Mouse (Mus musculus) lung, postnatal 36 days (tissue): ENCODE data around the gene Wnt2.

ENCODE experiments used
- DNase-seq: peaks from one replicate; pipeline ENCODE4 v3.0.0; 2022; ENCODE audit warnings: mixed read lengths

Wnt2 gene

DNA sequence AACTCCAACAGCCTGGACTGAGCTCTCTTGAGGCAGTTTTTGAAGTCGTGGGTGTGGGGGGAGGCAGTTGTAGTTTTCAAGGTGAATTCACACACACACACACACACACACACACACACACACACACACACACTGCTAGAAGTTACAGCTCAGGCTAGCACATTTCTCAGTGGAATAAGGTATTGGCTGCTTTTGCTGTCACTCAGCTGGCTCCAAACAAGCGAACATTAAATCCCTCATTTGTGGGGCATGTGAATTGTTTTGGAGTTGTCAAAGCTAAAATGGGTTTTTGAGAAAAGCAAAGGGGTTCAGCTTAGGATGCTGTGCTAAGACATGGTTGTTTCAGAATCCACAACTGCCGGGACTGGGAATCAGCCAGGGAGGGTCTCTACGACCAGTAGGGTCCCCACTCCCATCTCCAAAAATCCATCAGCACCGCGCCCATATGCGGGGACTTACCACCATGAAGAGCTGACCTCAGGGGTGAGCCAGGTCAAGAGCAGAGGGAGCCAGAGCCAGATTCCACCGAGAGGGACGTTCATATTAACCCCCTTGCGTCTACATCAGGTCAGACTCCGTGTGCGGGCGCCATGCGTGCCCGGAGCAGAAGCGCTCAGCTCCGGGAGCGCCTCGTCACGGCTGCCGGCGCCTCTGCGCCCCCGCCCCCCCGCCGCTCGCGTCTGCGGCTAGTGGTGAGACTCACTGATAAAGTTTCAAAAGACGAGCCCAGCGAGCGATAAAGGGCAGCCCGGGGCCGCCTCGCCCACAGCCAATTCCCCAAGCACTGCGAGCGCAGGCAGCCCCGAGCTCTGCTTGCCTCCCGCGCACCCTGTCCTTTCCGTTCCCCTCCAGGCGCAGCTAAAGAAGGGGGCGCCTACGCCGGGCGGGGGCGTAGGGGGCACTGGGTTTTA is at the start of gene Wnt2:
TSS of gene Wnt2 (minus strand) at position 840 of the 911 bp plus-strand sequence.
- peak; percentile 17 for DNase-seq

DNA sequence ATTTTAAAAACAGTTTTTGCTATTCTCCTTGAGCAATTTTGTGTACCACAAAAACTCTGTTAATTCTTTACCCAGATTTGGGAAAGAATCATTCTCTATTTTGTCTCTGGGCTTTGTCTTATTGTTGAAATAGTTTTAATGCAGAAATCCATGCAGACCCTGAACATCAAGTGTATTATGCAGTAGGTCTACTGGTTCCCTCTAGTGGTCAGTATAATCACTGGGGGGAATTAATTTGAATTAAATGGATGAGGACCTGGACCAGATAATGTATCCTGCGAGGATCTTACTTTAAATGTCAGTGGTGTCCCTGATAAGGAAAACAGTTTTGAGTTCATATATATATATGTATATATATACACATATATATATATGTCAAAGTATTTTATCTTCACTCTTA is 48.2 kb upstream of the Wnt2 start:
- DNase-seq = peak; percentile 23

DNA sequence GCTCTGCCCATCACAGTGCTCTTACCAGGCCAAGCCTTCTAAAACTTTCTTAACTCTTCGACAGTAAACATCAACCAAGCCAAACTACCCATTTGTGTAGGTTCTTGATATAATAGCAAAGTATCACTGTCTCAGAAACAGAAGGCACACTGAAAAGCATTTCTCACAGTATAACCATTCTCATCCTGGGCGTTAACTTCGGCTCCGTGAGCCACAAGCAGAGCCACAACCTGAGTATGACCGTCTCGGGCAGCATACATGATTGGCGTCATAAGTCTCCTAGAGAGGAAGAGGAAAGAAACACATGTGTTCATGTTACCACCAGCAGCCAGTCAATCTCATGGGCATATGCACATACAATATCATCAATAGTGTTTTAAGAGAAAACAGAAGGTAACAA is 46.6 kb upstream of the Wnt2 start:
- no peak for DNase-seq

DNA sequence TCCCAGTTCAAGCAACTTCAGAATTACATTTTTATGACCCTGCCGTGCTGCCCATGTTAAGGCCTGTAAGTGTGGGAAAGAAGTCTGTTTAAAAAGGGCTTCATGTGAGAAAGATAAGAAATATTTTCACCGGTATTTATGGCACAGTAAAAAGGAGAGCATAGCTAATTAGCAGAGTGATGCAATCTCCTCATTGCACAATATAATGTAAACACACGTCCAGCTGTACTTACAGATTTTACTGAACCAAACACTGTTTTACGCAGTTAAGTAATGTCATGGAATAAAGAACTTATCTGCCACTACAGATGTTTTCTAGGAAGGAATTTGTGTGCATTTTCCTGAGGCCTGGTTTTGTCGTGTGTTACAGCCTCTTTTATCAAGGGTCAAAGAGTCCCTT is 46.2 kb upstream of the Wnt2 start:
- DNase-seq = no peak

DNA sequence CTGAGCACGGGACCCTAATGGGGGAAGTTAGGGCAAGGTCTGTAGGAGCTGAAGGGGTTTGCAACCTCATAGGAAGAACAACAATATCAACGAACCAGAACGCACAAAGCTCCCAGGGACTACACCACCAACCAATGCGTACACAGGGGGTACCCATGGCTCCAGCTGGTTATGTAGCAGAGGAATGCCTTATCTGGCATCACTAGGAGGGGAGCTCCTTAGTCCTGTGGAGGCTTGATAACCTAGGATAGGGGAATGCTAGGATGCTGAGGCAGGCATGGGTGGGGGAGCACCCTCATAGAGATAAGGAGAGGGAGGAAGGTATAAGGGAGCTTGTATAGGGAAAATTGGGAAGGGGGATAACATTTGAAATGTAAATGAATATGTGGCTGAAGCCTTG is 27.5 kb upstream of the Wnt2 start:
- DNase-seq = no peak

DNA sequence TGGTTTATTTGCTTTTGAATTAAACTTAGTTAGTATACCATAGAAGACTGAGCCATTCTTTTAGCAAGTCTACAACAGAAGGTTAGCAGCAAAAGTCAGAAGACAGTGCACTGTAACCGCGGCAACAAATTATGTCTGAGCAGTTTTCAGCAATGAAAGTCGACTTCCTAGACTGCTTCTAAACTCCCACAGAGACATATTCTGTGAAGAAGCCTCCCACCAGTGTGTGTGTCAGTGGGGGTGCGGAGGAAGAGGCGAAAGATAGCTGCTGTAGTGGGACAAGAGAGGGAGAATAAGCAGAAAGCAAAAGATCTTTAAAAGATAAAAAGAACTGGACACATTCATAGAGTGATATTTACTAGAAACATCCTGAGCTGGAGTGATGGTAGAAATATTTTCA is 21.3 kb upstream of the Wnt2 start:
- DNase-seq = no peak

DNA sequence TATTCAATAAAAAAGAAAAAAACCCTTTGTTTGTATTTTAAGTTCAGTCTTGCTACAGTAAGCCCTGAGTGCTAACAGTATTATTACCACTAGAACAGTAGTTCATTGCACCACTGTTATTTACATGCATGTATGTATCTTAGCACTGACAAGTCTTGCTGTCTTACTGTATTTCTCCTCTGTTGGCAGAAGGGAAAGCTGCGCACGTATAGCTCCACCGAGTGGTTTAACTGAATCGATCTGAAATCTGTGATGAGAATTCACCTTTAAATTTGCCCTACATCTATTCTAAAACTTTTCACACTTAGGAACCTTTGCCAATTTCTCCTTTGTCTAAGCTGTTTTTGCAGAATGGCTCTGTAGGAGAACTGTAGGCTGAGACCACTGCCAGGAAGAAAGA is 13.9 kb upstream of the Wnt2 start:
- DNase-seq = no peak

DNA sequence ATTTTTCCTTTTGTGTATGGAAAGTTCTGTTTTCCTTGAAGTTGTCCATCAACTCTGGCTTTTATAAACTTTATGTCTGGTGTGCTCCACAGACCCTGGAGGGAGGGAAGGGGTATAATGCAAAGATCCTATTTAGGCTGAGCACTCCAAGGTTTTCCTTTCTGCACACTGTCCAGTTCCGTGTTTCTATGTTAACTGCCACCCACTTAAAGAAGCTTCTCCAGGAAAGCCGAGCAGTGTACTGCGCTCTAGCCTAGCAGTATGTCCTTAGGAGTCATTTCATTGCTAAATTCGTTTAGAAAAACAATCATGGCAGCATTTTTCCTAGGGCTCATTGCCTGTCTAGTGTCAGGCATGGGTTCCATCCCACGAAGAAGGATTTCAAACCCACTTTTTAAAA is 12.8 kb upstream of the Wnt2 start:
- no peak for DNase-seq

DNA sequence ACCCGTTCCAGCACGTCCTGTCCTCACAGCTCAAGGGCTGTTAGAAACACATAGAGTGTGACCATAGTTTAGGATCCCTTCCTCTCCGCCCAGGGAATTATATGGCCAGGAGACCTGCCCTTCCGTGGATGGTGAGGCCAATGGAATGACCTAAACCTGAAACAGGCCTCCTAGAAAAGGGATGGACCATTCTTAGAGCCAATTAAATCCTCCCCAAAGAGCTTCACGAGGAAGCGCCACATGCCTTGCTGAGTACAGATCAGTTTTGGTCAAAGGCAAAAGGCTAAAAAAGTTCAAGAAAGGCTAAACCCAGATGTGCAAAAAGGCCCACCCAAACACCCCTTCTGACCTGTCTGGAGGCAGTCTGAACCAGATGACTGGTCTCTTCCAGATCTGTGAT is 1.9 kb upstream of the Wnt2 start:
- no peak for DNase-seq

DNA sequence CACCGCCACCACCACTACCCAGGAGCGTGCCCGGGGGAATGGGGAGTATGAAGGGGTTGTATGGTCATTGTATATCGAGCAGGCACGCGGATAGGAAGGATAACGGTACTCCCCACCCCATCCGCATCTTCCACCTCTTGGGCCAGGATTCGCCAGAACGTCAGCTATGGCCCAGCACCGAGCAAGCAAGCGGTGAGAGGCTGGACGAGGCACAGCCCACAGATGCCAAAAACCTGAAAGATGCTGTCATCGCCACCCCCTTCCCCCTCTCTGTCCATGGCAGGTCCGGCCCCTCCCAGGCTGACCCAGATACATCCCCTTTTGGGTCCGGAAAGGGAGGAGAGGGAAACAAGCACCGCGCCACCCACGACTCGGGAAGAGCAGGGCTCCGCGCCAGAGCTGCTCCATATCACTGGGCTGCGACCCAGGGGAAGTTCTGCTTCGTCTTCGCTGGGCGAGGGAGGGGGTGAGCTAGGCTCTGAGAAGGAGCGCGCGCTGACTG is 1.2 kb upstream of the Wnt2 start:
- peak; percentile 55 for DNase-seq

DNA sequence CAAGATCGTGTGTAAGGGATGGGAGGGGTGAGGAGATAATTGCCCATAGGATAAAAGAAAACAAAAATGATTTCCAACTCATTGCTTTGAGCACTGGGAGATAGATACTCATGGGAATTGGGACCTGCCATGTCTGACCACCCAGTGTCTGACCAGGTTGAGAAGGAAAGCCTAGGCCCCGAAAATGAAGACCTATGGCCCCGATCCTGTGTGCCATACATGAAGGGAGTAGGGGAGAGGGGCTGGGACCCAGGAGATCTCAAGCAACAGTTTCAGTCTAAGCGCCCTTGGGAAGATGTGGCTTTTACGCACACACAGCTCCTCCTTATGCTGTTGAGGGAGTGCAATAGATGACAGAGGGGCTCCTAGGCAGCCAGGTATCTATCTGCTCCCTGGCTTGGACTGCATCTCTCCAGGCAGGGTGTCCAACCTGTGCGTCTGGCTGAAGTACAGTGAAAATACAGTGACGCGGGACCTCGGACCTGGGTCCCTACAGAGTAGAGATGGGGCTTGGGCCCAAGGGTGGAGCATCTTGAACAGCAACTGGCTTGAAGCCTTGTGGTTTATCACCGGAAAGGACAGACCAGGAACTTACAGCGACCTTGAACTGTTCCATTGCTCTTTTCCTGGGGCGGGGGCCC is 603 bp upstream of the Wnt2 start:
- no peak for DNase-seq

DNA sequence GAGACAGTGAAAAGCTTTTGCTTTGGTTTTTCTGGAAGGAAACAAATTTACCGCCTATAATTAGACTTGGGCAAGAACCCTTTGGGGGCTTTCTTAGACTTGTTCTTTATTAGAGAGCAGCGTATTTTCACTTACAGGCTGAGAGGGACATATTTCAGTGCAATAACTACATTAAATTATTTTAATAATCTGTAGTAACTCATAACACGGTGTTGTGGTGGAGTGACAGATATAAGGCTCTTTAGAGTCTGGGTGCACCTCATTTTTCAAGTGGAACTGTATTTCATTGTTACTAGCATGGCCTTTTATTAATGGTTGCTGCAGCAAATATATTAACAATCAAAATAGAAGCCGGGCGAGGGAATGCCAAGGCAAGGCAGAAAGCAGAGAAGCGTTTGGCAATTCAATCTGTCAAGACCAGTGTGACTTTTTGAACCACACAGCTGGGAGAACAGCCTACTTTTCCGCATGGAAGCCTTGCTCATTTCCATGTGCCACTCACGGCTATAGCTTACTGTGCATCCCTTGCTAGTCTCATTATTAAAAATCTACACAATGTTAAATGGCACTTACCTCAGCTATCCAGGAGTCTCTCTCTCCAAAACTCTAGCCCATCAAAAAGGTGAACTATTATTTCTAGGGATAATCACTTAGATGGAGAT is 6.1 kb downstream of the Wnt2 start:
- no peak for DNase-seq

DNA sequence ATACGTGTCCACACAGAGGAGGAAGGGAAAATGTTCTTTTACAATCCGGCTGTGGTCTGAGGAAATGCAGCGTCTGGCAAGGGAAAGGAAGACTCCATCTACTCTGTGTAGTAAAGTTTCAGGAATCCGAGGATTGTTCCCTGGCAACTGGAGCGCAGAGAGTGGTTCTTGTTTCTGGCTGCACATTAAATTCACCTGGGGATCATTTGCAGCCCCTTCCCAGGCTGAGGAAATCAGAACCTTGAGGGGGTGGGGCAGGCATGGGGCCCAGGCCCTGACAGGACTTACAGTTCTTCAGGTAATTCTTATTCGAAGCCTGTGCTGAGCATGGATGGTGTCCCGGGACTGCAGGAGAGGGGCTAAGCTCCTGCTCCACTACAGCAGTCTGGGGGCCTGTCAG is 17.0 kb downstream of the Wnt2 start:
- no peak for DNase-seq

DNA sequence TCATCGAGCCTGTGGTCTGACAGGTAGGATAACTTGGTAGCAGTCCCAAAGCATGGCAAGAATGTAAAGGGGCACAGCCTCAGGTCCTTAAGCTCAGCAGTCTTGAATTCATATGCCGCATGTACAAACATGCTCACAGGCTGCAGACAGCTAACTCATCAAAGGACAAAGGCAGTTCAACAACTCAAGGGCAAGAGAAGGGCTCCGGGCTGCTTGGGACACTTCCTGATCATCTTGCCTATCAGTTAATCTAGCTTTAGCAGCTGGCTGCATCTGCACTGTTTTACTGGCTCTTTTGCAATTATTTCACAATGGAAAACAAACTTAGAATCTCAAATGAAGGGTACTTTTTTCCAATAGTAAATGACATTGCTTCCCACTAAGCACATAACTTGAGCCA is 23.0 kb downstream of the Wnt2 start:
- DNase-seq = peak; percentile 70

DNA sequence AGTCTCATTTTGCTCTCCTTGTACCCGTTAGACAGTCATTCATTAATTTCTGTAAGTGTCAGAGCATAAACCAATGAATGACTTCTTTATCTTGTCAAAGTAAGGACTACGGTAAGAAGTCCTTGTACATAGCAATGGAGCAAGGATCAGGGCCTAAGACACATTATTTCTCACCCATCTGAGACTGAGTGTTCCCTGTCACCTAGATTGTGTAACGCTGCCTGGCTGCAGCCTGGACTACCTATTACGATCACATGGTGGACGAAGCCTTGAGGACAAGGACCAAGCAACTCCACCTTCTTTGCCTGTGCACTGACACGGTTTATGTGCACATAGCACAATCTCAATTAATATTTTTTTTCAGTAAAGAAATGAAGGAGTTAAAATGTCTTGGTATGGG is 28.3 kb downstream of the Wnt2 start:
- no peak for DNase-seq

DNA sequence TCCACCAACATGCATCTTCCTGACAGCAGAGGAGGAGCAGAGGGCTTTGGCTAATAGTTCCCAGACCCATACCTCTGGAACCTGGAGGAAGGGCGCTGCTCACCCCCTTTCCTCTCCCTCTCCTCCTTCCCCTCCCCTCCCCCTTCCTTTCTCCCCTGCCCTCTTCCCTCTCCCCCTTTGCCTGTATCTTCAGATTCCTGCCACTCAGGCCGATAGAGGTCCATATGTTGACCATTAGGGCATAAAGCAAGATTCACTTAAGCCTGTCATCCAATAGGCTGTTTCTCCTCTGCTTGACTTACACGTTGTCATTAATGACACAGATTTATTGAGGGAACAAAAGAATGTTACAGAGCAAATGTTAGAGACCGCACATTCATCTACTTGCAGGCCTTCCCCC is 31.9 kb downstream of the Wnt2 start:
- no peak for DNase-seq

DNA sequence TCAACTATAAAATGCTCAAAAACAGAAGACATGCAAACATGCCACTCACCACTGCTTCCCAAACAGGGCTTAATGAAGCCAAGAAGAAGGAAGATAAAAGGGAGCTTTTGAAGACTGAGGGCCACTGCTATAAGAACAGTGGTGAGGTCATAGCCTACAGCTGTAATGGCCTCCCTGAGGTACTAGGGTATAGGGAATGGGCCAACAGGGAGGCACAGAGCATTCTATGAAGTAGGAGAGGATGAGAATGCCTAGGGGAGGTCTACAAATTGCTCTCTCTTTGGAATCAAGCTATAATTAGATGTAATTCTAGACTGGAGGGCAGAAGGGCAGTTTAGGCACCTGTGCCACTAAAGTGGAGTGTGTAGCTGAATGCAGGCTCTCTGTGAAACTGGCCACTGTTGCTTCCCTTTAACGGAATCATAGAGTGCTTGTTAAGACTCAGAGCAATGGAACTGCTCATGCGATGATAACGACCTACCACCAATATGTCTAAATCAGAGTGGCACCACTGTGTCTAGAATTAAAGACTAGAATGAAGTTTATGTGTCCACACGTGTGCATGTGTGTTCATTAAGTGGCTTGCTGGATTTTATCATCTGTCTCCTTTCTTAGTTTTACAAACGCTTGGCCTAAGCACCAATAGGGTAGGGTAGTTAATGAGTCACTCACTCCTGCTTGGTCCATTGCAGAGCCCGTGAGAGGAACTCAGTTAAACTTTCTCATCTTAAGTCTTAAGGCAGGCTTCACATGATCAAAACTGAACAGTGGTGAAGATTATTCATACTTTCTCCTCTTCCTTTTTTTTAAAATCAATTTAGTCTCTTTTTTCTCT is 35.2 kb downstream of the Wnt2 start:
- no peak for DNase-seq

DNA sequence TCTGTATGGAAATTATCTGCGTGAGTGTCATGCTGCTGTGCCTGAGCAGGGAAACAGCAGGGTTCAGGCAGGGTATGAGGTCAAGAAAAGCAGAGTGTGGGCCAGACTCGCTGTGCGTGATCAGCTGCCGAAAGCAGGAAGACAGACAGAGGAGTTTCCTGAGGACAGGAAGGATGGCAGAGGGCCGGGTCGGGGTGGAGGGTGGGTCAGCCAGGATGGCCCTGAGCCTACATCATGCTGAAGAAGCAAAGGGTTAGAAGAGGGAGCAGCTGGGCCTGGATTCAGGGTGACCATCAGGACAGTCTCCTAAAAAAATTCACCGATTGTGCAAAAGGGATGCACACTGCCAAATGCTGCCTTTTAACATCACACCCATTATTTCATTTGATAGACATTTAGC is 38.8 kb downstream of the Wnt2 start:
- peak; percentile 55 for DNase-seq

DNA sequence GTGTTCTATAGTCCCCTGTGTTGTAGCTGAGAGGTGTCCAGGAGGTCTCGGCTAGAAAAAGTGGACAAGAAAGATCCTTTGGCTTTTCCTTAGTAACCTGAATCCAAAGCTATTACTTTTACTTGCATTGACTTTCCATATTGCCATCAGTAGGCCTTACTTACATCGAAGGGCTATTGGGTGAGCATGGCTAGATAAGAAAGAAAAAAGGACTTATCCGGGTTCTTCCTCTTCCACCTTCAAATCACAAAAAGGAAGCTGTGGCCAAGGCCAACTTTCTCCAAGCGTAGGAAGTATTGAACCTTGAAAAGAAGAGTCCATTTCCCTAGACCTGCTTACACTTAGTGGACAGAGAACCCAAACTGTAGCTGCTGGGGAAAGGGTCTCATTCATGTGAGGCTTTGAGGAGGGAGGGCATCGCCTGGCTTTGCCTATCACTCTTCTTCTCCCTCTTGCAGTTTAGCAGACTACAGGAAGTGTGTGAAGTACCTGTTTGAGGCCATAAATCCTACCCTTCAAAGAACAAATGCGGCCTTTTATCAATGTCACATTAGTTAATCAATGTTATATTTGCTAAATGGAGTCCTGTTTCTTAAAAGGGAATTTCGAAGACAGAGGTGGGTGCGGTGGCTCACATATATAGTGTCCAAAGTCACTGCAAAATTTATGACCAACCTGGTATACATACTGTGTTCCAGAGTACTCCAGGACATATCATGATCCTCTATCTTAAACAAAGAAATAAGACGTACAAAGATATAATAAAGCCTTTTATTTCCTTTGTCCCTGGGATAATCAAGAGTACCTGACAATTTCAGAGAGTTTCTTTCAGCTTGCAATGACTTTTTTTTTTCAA is 40.0 kb downstream of the Wnt2 start:
- DNase-seq = no peak

DNA sequence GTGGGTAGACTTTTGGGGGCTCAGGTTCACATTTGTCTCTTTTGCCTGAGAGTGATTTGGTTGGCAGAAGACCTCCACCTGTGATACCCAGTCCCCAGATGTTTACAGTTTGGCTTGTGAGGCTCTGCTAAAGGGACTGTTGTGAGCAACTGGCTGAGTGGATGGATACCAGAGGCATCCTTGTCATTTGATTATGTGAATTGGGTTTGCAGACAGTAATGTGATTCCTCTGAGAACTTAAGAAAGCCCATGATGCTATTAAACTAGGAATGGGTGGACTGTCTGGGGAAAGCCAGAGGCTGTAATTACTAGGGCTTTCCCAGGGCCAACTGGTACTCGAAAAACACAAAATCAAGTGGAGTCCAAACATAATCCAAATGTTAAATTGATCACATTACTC is 51.0 kb downstream of the Wnt2 start:
- DNase-seq = no peak

DNA sequence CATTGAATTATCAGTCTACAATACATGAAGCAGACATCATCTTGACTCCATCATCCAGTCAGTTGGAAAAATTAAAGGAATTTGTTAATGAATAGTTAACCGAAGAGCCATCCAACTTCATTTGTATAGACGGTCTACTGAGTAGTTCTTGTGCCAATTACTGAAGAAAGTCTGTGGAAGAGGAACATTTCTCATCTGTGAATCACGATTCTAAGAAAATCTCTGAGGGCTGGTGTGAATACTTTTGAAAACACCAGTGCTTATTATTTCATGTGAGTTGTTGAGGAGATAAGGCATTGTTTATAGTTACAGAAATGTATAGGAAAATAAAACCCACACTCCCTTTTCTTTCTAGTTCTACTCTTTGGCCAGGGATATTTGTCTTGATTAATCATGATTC is 51.5 kb downstream of the Wnt2 start:
- no peak for DNase-seq

DNA sequence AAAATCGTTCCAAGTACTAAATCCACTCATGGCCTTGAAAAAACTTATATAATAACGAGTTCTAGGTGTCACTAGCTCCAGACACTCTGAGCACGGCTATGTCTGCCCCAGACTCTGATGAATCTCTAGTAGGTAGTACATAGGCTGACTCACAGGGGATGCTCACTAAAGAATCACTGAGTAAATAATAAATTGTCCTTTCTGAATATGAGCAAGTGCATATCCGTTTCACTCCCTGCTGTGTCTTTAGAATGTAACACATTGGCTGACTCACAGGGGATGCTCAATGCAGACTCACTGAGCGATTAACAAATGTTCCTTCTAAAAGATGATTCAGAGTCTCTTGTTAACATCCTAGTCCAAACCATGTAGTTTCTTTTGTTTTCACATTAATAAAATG is 52.1 kb downstream of the Wnt2 start:
- no peak for DNase-seq
